ENCODE assay signal across 33 mouse cellular contexts in the genomic region with DNA sequence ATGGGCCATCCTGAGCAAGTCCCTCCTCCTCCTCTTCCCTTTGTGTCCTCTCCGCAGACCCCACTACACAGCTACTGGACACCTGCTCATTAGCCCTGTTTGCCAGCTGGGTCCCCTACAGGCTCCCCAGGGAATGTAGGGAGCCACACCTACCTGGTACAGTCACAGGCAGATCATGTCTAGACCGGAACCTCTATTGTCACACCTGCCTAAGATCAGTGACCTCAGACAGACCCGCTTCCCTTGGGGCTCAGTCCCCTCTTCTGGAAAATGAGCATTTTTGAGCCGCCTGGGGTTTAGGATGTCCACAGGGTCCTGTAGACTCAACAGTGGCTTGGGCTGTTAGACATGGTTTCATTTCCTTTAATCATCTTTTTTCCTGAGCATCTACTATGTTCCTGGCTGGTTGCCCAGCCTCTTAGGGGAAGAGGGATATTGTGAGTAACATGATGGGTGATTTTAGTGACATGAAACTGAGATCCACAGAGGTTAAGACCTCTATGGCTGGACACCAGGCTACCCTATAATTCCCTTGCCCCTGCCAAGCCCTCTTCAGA. TPM values are rescaled to one million over a fixed set of nuclear protein-coding genes. Genes with fewer than 3 reads are reported as not detected.
DNase-seq lines count a peak whose midpoint lies in the region; ATAC-seq and TF ChIP-seq lines count a peak whose summit lies in the region.
"Had no signal": no experiment of that assay in that cellular context is flagged by ENCODE, and none has a peak within 500 bp of the region (broad histone marks: within the 10 kb centered on the region; RNA-seq: fewer than 3 reads in every experiment).

No protein-coding gene starts in this region.

- H3K4me1 ChIP-seq in thymus, adult 2 months (replicated peaks; ENCODE audit: control insufficient read depth, insufficient read depth, low read length): peaks cover 52% of the 10 kb centered on the region
- peaks cover 32 to 53% of the 10 kb centered on the region in 2 experiments for H3K4me1 ChIP-seq in CH12.LX (ENCODE audit: control insufficient read depth in 1 of 2, insufficient read depth in 2 of 2)
- H3K4me1 ChIP-seq in lung, postnatal 0 days (ENCODE audit: insufficient read depth, low read depth, low read length): no peaks in the 10 kb centered on the region
- H3K4me1 ChIP-seq: forebrain, embryonic 12.5 days; forebrain, embryonic 15.5 days; hindbrain, embryonic 13.5 days had no signal

- H3K9me3 ChIP-seq in CH12.LX (replicated peaks; ENCODE audit: low read length): peaks cover 3% of the 10 kb centered on the region
- H3K9me3 ChIP-seq in lung, postnatal 0 days (ENCODE audit: low read length): no peaks in the 10 kb centered on the region
- H3K9me3 ChIP-seq: embryonic facial prominence, embryonic 10.5 days; embryonic facial prominence, embryonic 13.5 days; forebrain, embryonic 12.5 days; forebrain, embryonic 15.5 days; hindbrain, embryonic 13.5 days had no signal

- no peaks in the 10 kb centered on the region for H3K27me3 ChIP-seq in thymus, adult 2 months (ENCODE audit: control insufficient read depth, insufficient read depth, low read length)
- peaks cover 4% of the 10 kb centered on the region for H3K27me3 ChIP-seq in CH12.LX (replicated peaks)
- no peaks in the 10 kb centered on the region for H3K27me3 ChIP-seq in splenic B cell, adult 2 months (ENCODE audit: control insufficient read depth, insufficient read depth, low read length, poor library complexity, severe bottlenecking)
- H3K27me3 ChIP-seq in lung, postnatal 0 days (replicated peaks; ENCODE audit: insufficient read depth, low read length): no peaks in the 10 kb centered on the region
- H3K27me3 ChIP-seq: embryonic facial prominence, embryonic 13.5 days; forebrain, embryonic 12.5 days; forebrain, embryonic 15.5 days; hindbrain, embryonic 13.5 days had no signal

- dilution Hi-C loops in CH12.LX (cut with MboI; ENCODE audit: extremely low pct_ligation_motif_present, extremely low pct_unique_long_range_greater_than_20kb, low sequenced_read_pairs): no loop called here

- H3K79me2 ChIP-seq in CH12.LX (replicated peaks; ENCODE audit: control insufficient read depth, extremely low read depth, insufficient read depth, poor library complexity, severe bottlenecking): no peaks in the 10 kb centered on the region

- H3K27ac ChIP-seq in thymus, adult 2 months (ENCODE audit: control insufficient read depth, insufficient read depth, low read length): 0 out of 2 replicates have a peak overlapping the region, but pooled peaks have one; percentile 0
- H3K27ac ChIP-seq in CH12.LX (ENCODE audit: insufficient read depth, low read depth): no peak overlapping the region
- H3K27ac ChIP-seq in layer of hippocampus, adult 2 months: no peak overlapping the region
- no peak overlapping the region for H3K27ac ChIP-seq in lung, postnatal 0 days (ENCODE audit: low read length)
- H3K27ac ChIP-seq: embryonic facial prominence, embryonic 10.5 days; embryonic facial prominence, embryonic 13.5 days; forebrain, embryonic 12.5 days; forebrain, embryonic 15.5 days; hindbrain, embryonic 13.5 days had no signal

- ATAC-seq in megakaryocyte, adult 5-6 weeks (ENCODE audit: poor library complexity, severe bottlenecking): peak; percentile 71
- no peak for ATAC-seq in lung, postnatal 0 days
- ATAC-seq: forebrain, embryonic 15.5 days; hindbrain, embryonic 16.5 days had no signal

- TF ChIP-seq POLR2A in thymus, adult 2 months (IDR thresholded peaks at IDR 0.05; ENCODE audit: control insufficient read depth, extremely low read depth, insufficient read depth, low read length, poor library complexity): no peak
- no peak for TF ChIP-seq POLR2A in CH12.LX (IDR thresholded peaks at IDR 0.05; ENCODE audit: low read depth, low read length)

- DNase-seq in thymus, adult 2 months: no peak
- DNase-seq in thymus, postnatal 10 days (ENCODE audit: low spot score in 2 of 2): no peak
- peak; percentile 56 for DNase-seq in CH12.LX (ENCODE audit: extremely low read depth)
- DNase-seq in splenic B cell, adult 2 months (ENCODE audit: low read depth, low spot score): peak; percentile 60
- DNase-seq in layer of hippocampus, adult 2 months (ENCODE audit: low spot score in 2 of 2): no peak
- DNase-seq in retina, postnatal 1 day: no peak
- DNase-seq in lung, postnatal 0 days (ENCODE audit: low spot score): no peak
- DNase-seq: adrenal gland, adult 2 months; cerebellum, adult 18-20 months; cerebellum, adult 9-10 months; cerebellum, postnatal 14 days; embryo, embryonic 11 days; gastrocnemius, postnatal 36 days; heart, adult 11 months had no signal

- 92% methylated on average over 4 of the region's 4 CpGs for WGBS in thymus, adult 2 months
- 71% methylated on average over 4 of the region's 4 CpGs for WGBS in lung, postnatal 0 days

- H3K36me3 ChIP-seq in thymus, adult 2 months (ENCODE audit: control insufficient read depth, insufficient read depth, low read length): no peaks in the 10 kb centered on the region
- no peaks in the 10 kb centered on the region for H3K36me3 ChIP-seq in CH12.LX (replicated peaks in 1 of 2; ENCODE audit: control insufficient read depth in 1 of 2, insufficient read depth in 1 of 2, low read length in 1 of 2)
- no peaks in the 10 kb centered on the region for H3K36me3 ChIP-seq in splenic B cell, adult 2 months (ENCODE audit: control insufficient read depth, insufficient read depth, low read length, poor library complexity, severe bottlenecking)
- no peaks in the 10 kb centered on the region for H3K36me3 ChIP-seq in lung, postnatal 0 days (ENCODE audit: insufficient read depth, low read length)
- H3K36me3 ChIP-seq: embryonic facial prominence, embryonic 10.5 days; embryonic facial prominence, embryonic 13.5 days; forebrain, embryonic 12.5 days; forebrain, embryonic 15.5 days; hindbrain, embryonic 13.5 days had no signal

- no peak overlapping the region for H3K9ac ChIP-seq in CH12.LX (ENCODE audit: insufficient read depth, low read depth)
- H3K9ac ChIP-seq in lung, postnatal 0 days (replicated peaks; ENCODE audit: low read depth): no peak overlapping the region
- H3K9ac ChIP-seq: embryonic facial prominence, embryonic 13.5 days; forebrain, embryonic 12.5 days; forebrain, embryonic 15.5 days; hindbrain, embryonic 13.5 days had no signal

- H3K4me2 ChIP-seq in CH12.LX (ENCODE audit: insufficient read depth, low read depth, poor library complexity, severe bottlenecking): no peak overlapping the region
- no peak overlapping the region for H3K4me2 ChIP-seq in lung, postnatal 0 days (replicated peaks; ENCODE audit: low read depth, low read length)
- H3K4me2 ChIP-seq: embryonic facial prominence, embryonic 13.5 days; forebrain, embryonic 12.5 days; forebrain, embryonic 15.5 days; heart, embryonic 11.5 days; hindbrain, embryonic 13.5 days had no signal

- no peak for TF ChIP-seq RAD21 in CH12.LX (IDR thresholded peaks at IDR 0.05; ENCODE audit: low read depth, low read length)

- no peak for TF ChIP-seq CTCF in thymus, adult 2 months (IDR thresholded peaks at IDR 0.05; ENCODE audit: borderline replicate concordance, control insufficient read depth, extremely low read depth, insufficient read depth, low read length, poor library complexity)
- TF ChIP-seq CTCF in CH12.LX (conservative IDR thresholded peaks at IDR 0.05 in 1 of 2, IDR thresholded peaks at IDR 0.05 in 1 of 2; ENCODE audit: low read depth in 2 of 2, low read length in 2 of 2): no peak
- TF ChIP-seq CTCF in layer of hippocampus, adult 2 months (conservative IDR thresholded peaks at IDR 0.05): no peak
- TF ChIP-seq CTCF in lung, postnatal 0 days (IDR thresholded peaks at IDR 0.05): no peak

- 0 out of 2 replicates have a peak, but pooled peaks have one; percentile 28 for TF ChIP-seq EP300 in CH12.LX (IDR thresholded peaks at IDR 0.05; ENCODE audit: low read length)
- no peak for TF ChIP-seq EP300 in lung, postnatal 0 days (IDR thresholded peaks at IDR 0.05)

- in situ Hi-C loops in CH12.LX (cut with MboI; ENCODE audit: low pct_ligation_motif_present, low pct_unique_long_range_greater_than_20kb, low sequenced_read_pairs): no loop called here

- no peak overlapping the region for H3K4me3 ChIP-seq in thymus, adult 2 months (ENCODE audit: control insufficient read depth, insufficient read depth, low read length)
- no peak overlapping the region for H3K4me3 ChIP-seq in CH12.LX (replicated peaks in 1 of 3; ENCODE audit: low read depth in 2 of 3, low read length in 2 of 3, poor library complexity in 1 of 3)
- H3K4me3 ChIP-seq in layer of hippocampus, adult 2 months: no peak overlapping the region
- no peak overlapping the region for H3K4me3 ChIP-seq in lung, postnatal 0 days (ENCODE audit: low read depth, low read length)
- H3K4me3 ChIP-seq: embryonic facial prominence, embryonic 10.5 days; embryonic facial prominence, embryonic 13.5 days; erythroblast, embryonic 14.5 days; forebrain, embryonic 12.5 days; forebrain, embryonic 15.5 days; hindbrain, embryonic 13.5 days had no signal

RNA-seq across cellular contexts. Expression of a gene that starts 5.9 kb away (rescaled TPM):
- polyA plus RNA-seq in thymus, adult 2 months (2012; rRNA removed): not detected in 2 replicates
- total RNA-seq in CH12.LX (2012; rRNA removed): not detected in 2 replicates
- total RNA-seq in CH12.LX (2014; rRNA removed): not detected in 2 replicates
- not detected in 2 replicates for polyA plus RNA-seq in CH12.LX (2012; ENCODE audit: insufficient read length, low read depth)
- total RNA-seq in megakaryocyte, adult 5-6 weeks (2015): not detected in 2 replicates
- not detected in 2 replicates for total RNA-seq in megakaryocyte, adult 5-6 weeks (2017)
- total RNA-seq in layer of hippocampus, adult 2 months (2021): not detected
- polyA plus RNA-seq in lung, postnatal 0 days (2015; fragmentation: Nextera tagmentation; extraction: Ambion mirVana): not detected in 2 replicates
- total RNA-seq: adrenal gland, adult 2 months; adrenal gland, postnatal 14 days; gastrocnemius, adult 8-10 months; gastrocnemius, postnatal 36 days; heart, adult 8-10 months; heart, postnatal 25 days; hematopoietic stem cell, adult 5-6 weeks; MEL had no signal
- polyA plus RNA-seq: adrenal gland, adult 2 months; brain, embryonic 14.5 days; cortical plate, adult 2 months; embryonic facial prominence, embryonic 10.5 days; embryonic facial prominence, embryonic 13.5 days; erythroblast, embryonic 14.5 days; forebrain, embryonic 12.5 days; forebrain, embryonic 15.5 days; heart, embryonic 11.5 days; heart, embryonic 14.5 days; heart, postnatal 0 days; hindbrain, embryonic 13.5 days; hindbrain, embryonic 16.5 days had no signal

RNA-seq across cellular contexts. Expression of a gene that starts 13.0 kb away (rescaled TPM):
- 0.96 and 6.1 TPM in 2 replicates for polyA plus RNA-seq in thymus, adult 2 months (2012; rRNA removed)
- not detected in 2 replicates for total RNA-seq in CH12.LX (2012; rRNA removed)
- total RNA-seq in CH12.LX (2014; rRNA removed): not detected in 2 replicates
- not detected in 2 replicates for polyA plus RNA-seq in CH12.LX (2012; ENCODE audit: insufficient read length, low read depth)
- total RNA-seq in megakaryocyte, adult 5-6 weeks (2015): not detected in 2 replicates
- not detected in 2 replicates for total RNA-seq in megakaryocyte, adult 5-6 weeks (2017)
- not detected for total RNA-seq in layer of hippocampus, adult 2 months (2021)
- polyA plus RNA-seq in lung, postnatal 0 days (2015; fragmentation: Nextera tagmentation; extraction: Ambion mirVana): not detected in 2 replicates
- total RNA-seq: adrenal gland, adult 2 months; adrenal gland, postnatal 14 days; gastrocnemius, adult 8-10 months; gastrocnemius, postnatal 36 days; heart, adult 8-10 months; heart, postnatal 25 days; hematopoietic stem cell, adult 5-6 weeks; MEL had no signal
- polyA plus RNA-seq: adrenal gland, adult 2 months; brain, embryonic 14.5 days; cortical plate, adult 2 months; embryonic facial prominence, embryonic 13.5 days; erythroblast, embryonic 14.5 days; forebrain, embryonic 12.5 days; forebrain, embryonic 15.5 days; heart, embryonic 11.5 days; heart, embryonic 14.5 days; heart, postnatal 0 days; hindbrain, embryonic 13.5 days; hindbrain, embryonic 16.5 days had no signal

RNA-seq across cellular contexts. Expression of a gene that starts 16.2 kb away (rescaled TPM):
- polyA plus RNA-seq in thymus, adult 2 months (2012; rRNA removed): 23.0 and 59.4 TPM in 2 replicates
- total RNA-seq in CH12.LX (2012; rRNA removed): 6.8 and 7.7 TPM in 2 replicates
- total RNA-seq in CH12.LX (2014; rRNA removed): 7.5 and 9.3 TPM in 2 replicates
- polyA plus RNA-seq in CH12.LX (2012; ENCODE audit: insufficient read length, low read depth): 12.1 and 13.8 TPM in 2 replicates
- total RNA-seq in megakaryocyte, adult 5-6 weeks (2015): 3.6 and 4.8 TPM in 2 replicates
- total RNA-seq in megakaryocyte, adult 5-6 weeks (2017): 2.9 TPM in 2 replicates
- under 1 TPM; 0.15 to 0.22 TPM for total RNA-seq in layer of hippocampus, adult 2 months (2021)
- polyA plus RNA-seq in lung, postnatal 0 days (2015; fragmentation: Nextera tagmentation; extraction: Ambion mirVana): 0.44 and 0.51 TPM in 2 replicates

RNA-seq across cellular contexts. Expression of a gene that starts 22.7 kb away (rescaled TPM):
- polyA plus RNA-seq in thymus, adult 2 months (2012; rRNA removed): 0.50 and 7.0 TPM in 2 replicates
- total RNA-seq in CH12.LX (2012; rRNA removed): not detected in 2 replicates
- not detected in 2 replicates for total RNA-seq in CH12.LX (2014; rRNA removed)
- not detected in 2 replicates for polyA plus RNA-seq in CH12.LX (2012; ENCODE audit: insufficient read length, low read depth)
- not detected in 2 replicates for total RNA-seq in megakaryocyte, adult 5-6 weeks (2015)
- not detected in 2 replicates for total RNA-seq in megakaryocyte, adult 5-6 weeks (2017)
- not detected for total RNA-seq in layer of hippocampus, adult 2 months (2021)
- not detected in 2 replicates for polyA plus RNA-seq in lung, postnatal 0 days (2015; fragmentation: Nextera tagmentation; extraction: Ambion mirVana)
- total RNA-seq: adrenal gland, adult 2 months; adrenal gland, postnatal 14 days; gastrocnemius, adult 8-10 months; gastrocnemius, postnatal 36 days; heart, adult 8-10 months; heart, postnatal 25 days; hematopoietic stem cell, adult 5-6 weeks; MEL had no signal
- polyA plus RNA-seq: brain, embryonic 14.5 days; cortical plate, adult 2 months; embryonic facial prominence, embryonic 10.5 days; embryonic facial prominence, embryonic 13.5 days; erythroblast, embryonic 14.5 days; forebrain, embryonic 12.5 days; forebrain, embryonic 15.5 days; heart, embryonic 11.5 days; heart, embryonic 14.5 days; heart, postnatal 0 days; hindbrain, embryonic 13.5 days; hindbrain, embryonic 16.5 days had no signal

RNA-seq across cellular contexts. Expression of a gene that starts 27.9 kb away (rescaled TPM):
- polyA plus RNA-seq in thymus, adult 2 months (2012; rRNA removed): not detected in 2 replicates
- not detected in 2 replicates for total RNA-seq in CH12.LX (2012; rRNA removed)
- total RNA-seq in CH12.LX (2014; rRNA removed): not detected in 2 replicates
- polyA plus RNA-seq in CH12.LX (2012; ENCODE audit: insufficient read length, low read depth): not detected in 2 replicates
- total RNA-seq in megakaryocyte, adult 5-6 weeks (2015): not detected in 2 replicates
- not detected in 2 replicates for total RNA-seq in megakaryocyte, adult 5-6 weeks (2017)
- not detected for total RNA-seq in layer of hippocampus, adult 2 months (2021)
- polyA plus RNA-seq in lung, postnatal 0 days (2015; fragmentation: Nextera tagmentation; extraction: Ambion mirVana): not detected in 2 replicates
- total RNA-seq: adrenal gland, adult 2 months; adrenal gland, postnatal 14 days; gastrocnemius, adult 8-10 months; gastrocnemius, postnatal 36 days; heart, adult 8-10 months; heart, postnatal 25 days; hematopoietic stem cell, adult 5-6 weeks; MEL had no signal
- polyA plus RNA-seq: adrenal gland, adult 2 months; brain, embryonic 14.5 days; cortical plate, adult 2 months; embryonic facial prominence, embryonic 10.5 days; embryonic facial prominence, embryonic 13.5 days; erythroblast, embryonic 14.5 days; forebrain, embryonic 12.5 days; forebrain, embryonic 15.5 days; heart, embryonic 11.5 days; heart, embryonic 14.5 days; heart, postnatal 0 days; hindbrain, embryonic 13.5 days; hindbrain, embryonic 16.5 days had no signal

Comparison
In these comparisons a context has a peak if more than half of its experiments do, and no peak if none do; other contexts are left out.
1. DNase-seq: peak in CH12.LX (single experiment) and splenic B cell, adult 2 months (single experiment); none in thymus, adult 2 months (single experiment), thymus, postnatal 10 days (0 of 2), layer of hippocampus, adult 2 months (0 of 2), retina, postnatal 1 day (single experiment) and lung, postnatal 0 days (single experiment).